Mouse (Mus musculus) kidney, adult 2 months (tissue): ENCODE results near the gene Galnt16.

ENCODE experiments used
- CTCF ChIP-seq: fragments of 200-500 bp; conservative IDR thresholded peaks from 2 replicates; pipeline ENCODE4 v1.5.1; 2011; ENCODE audit warnings: low read depth, mild to moderate bottlenecking, control low read depth, low read length, moderate library complexity, mixed read lengths; ENCODE audit not compliant: insufficient read depth, insufficient read length
- POLR2A ChIP-seq: fragments of 200-500 bp; IDR thresholded peaks from one replicate; pipeline ENCODE4 v1.6.1; 2011; ENCODE audit warnings: low read depth, low read length, control low read depth

DNA sequence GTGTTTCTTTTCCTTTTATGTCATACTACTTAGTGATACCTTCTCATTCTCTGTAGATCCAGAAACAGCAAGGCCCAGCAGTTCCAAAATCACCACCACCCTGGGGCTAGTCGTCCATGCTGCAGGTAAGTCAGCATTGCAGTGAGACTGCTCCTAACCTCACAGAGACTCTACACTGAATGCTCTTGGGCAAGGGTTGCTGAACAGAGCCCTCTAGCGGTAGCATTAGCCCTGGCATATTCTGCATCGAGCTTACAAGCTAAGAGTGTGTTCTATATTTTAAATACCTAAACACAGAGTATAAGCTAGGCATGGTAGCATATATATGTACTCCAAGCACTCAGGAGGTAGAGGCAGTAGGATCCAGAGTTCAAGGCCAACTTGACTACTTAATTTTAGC lies 155.1 kb downstream of the Galnt16 start:
- TF ChIP-seq POLR2A (no peak), CTCF (peak; percentile 84)
